Mouse (Mus musculus) layer of hippocampus, adult 6 months (tissue): Measurements from ENCODE around the gene Itgam. TPM values are rescaled to one million over a fixed set of nuclear protein-coding genes. Genes with fewer than 3 reads are reported as not detected.

Source experiments
- long read RNA-seq, 2 experiments: library from polyadenylated mRNA; unstranded; transcript quantifications; one replicate each; pipeline ENCODE4 v2.0.0; 2019 to 2020
- polyA plus RNA-seq: library from polyadenylated mRNA; unstranded; fragments of <200 nt; fragmentation: Nextera tagmentation; gene quantifications from 2 replicates; pipeline ENCODE4 v1.2.3, GENCODE M21; 2021

Itgam gene
- polyA plus RNA-seq = 3.3 and 3.4 TPM in 2 replicates
- long read RNA-seq, experiment 1, full-length matches to known transcripts = 3 of 5 reads
- long read RNA-seq, experiment 1, partial matches to known transcripts = 2 of 5 reads
- long read RNA-seq, experiment 1, other reads (novel, unspliced or antisense) = 0 of 5 reads
- long read RNA-seq, experiment 2, full-length matches to known transcripts = 12 of 22 reads
- long read RNA-seq, experiment 2, partial matches to known transcripts = 7 of 22 reads
- long read RNA-seq, experiment 2, other reads (novel, unspliced or antisense) = 3 of 22 reads

DNA sequence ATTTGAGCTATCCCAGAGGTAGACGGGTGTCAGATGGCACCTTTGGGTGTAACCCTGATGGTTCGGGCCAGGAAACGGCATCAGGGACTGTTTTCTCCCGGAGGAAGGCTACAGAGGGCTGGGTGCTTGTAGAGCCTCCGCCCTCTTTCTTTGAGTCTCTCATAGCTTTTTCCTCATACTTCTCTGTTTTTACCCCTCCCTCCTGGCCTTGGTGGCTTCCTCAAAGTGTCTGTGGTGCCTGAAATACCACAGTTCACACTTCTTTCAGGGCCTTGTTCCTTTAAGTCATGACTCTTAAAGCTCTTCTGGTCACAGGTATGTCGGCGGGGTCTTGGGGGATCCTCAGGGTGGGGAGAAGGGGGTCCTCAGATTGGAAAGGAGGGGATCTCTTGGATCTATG, at the start of gene Itgam, which contains the start of gene Gm49368:
Gene Itgam, plus strand, starts transcription at position 185 of the 400 bp plus-strand sequence.
Gene Gm49368, plus strand, starts transcription at position 228 of the 400 bp plus-strand sequence.

GRCm38 (mm10) chr7:128128741-128129720, 66.6 kb downstream of the Itgam start, which contains the start of gene Itgax:
Gene Itgax, plus strand, starts transcription at chr7:128129547.

DNA sequence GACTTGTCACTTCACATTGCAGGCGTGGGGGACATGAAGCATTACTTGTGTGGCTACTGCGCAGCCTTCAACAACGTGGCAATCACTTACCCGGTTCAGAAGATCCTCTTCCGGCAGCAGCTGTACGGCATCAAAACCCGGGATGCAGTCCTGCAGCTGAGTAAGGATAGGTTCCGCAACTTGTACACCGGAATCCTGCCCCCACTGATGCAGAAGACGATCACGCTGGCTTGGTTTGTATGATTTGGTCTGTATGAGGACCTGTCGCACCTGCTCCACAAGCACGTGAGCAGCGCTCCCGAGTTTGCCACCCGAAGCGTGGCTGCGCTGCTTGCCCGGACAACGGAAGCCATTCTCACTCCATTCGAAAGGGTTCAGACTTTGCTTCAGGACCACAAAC, 91.6 kb downstream of the Itgam start, which contains the start of gene Itgad:
Gene Itgad, plus strand, starts transcription at position 301 of the 400 bp plus-strand sequence.

Other genes with a start within 250 kb of the Itgam start
- 9.9 and 10.7 TPM in 2 replicates for gene Stx4a, start 238.3 kb upstream of the Itgam start, polyA plus RNA-seq
- gene Stx1b, start 238.1 kb upstream of the Itgam start, polyA plus RNA-seq = 29.2 and 31.2 TPM in 2 replicates
- 4.8 and 5.7 TPM in 2 replicates for gene Zfp646, start 186.4 kb upstream of the Itgam start, polyA plus RNA-seq
- gene Zfp668, start 185.8 kb upstream of the Itgam start, polyA plus RNA-seq = 9.2 and 11.8 TPM in 2 replicates
- 0.75 and 0.94 TPM in 2 replicates for gene Prss53, start 171.7 kb upstream of the Itgam start, polyA plus RNA-seq
- not detected in 2 replicates for gene Gm21974, start 167.2 kb upstream of the Itgam start, polyA plus RNA-seq
- gene Vkorc1, start 167.0 kb upstream of the Itgam start, polyA plus RNA-seq = 103 and 112 TPM in 2 replicates
- gene Bckdk, start 158.6 kb upstream of the Itgam start, polyA plus RNA-seq = 53.7 and 57.1 TPM in 2 replicates
- gene Kat8, start 150.1 kb upstream of the Itgam start, polyA plus RNA-seq = 14.9 and 15.5 TPM in 2 replicates
- 0.41 and 1.6 TPM in 2 replicates for gene Prss8, start 132.5 kb upstream of the Itgam start, polyA plus RNA-seq
- gene Prss36, start 115.9 kb upstream of the Itgam start, polyA plus RNA-seq = 17.7 TPM in 2 replicates
- 5.8 TPM in 2 replicates for gene Fus, start 95.2 kb upstream of the Itgam start, polyA plus RNA-seq
- 16.7 and 20.5 TPM in 2 replicates for gene Pycard, start 68.8 kb upstream of the Itgam start, polyA plus RNA-seq
- gene Trim72, start 58.7 kb upstream of the Itgam start, polyA plus RNA-seq = not detected in 2 replicates
- gene Gm49368, start within 50 bp of the Itgam start, polyA plus RNA-seq = 0.04 TPM in 1 of 2 replicates, not detected in the other
- gene Itgax, start 66.9 kb downstream of the Itgam start, polyA plus RNA-seq = 0.14 and 0.23 TPM in 2 replicates
- gene Itgad, start 91.7 kb downstream of the Itgam start, polyA plus RNA-seq = 0.50 and 0.52 TPM in 2 replicates
- 31.1 and 37.6 TPM in 2 replicates for gene Cox6a2, start 143.7 kb downstream of the Itgam start, polyA plus RNA-seq
- gene Armc5, start 174.7 kb downstream of the Itgam start, polyA plus RNA-seq = 8.8 and 10.3 TPM in 2 replicates
- 3.7 and 4.2 TPM in 2 replicates for gene 9130023H24Rik, start 175.4 kb downstream of the Itgam start, polyA plus RNA-seq
- 13.7 and 18.3 TPM in 2 replicates for gene Tgfb1i1, start 184.2 kb downstream of the Itgam start, polyA plus RNA-seq
- not detected in 2 replicates for gene Slc5a2, start 203.0 kb downstream of the Itgam start, polyA plus RNA-seq
- 17.7 and 20.3 TPM in 2 replicates for gene BC017158, start 235.5 kb downstream of the Itgam start, polyA plus RNA-seq